Mouse (Mus musculus) spleen, adult 2 months (tissue): Measurements from ENCODE around the gene Tmco3.

Experiments used
- CTCF ChIP-seq: fragments of 200-500 bp; IDR thresholded peaks from 2 replicates; pipeline ENCODE4 v1.5.1; 2011; ENCODE audit warnings: mild to moderate bottlenecking, inconsistent platforms; ENCODE audit not compliant: insufficient read depth, insufficient read length, insufficient replicate concordance; ENCODE audit errors: extremely low read depth
- POLR2A ChIP-seq: fragments of 200-500 bp; IDR thresholded peaks from 2 replicates; pipeline ENCODE4 v1.6.1; 2011; ENCODE audit warnings: low read depth, low read length, inconsistent platforms

DNA sequence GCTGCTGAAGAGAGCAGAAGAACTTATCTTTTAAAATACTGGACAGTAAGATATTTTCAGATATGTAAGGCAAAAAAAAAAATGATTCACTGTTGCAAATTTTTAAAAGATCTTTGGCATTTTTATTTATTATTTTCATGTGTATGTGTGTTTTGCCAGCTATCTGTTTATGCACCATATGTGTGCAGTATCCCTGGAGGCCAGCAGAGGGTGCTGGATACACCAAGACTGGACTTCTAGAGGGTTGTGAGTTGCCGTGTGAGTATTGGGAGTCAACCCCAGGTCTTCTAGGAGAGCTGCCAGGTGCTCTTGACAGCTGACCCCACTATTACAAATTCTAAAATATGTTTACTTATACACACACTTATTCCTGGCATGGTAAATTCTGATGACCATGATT is 4.8 kb upstream of the Tmco3 start:
- TF ChIP-seq CTCF (no peak), POLR2A (no peak)
